Mouse (Mus musculus) heart, adult 11 months (tissue): ENCODE results near the gene Mei1.

ENCODE experiments used
- DNase-seq: peaks from one replicate; pipeline ENCODE4 v3.0.0; 2022

Mei1 gene

GRCm38 (mm10) chr15:82069898-82070297 lies at the start of gene Mei1:
Mei1 (plus strand) TSS chr15:82069996.
- DNase-seq = no peak

GRCm38 (mm10) chr15:82022535-82023088 lies 47.2 kb upstream of the Mei1 start:
- no peak for DNase-seq

DNA sequence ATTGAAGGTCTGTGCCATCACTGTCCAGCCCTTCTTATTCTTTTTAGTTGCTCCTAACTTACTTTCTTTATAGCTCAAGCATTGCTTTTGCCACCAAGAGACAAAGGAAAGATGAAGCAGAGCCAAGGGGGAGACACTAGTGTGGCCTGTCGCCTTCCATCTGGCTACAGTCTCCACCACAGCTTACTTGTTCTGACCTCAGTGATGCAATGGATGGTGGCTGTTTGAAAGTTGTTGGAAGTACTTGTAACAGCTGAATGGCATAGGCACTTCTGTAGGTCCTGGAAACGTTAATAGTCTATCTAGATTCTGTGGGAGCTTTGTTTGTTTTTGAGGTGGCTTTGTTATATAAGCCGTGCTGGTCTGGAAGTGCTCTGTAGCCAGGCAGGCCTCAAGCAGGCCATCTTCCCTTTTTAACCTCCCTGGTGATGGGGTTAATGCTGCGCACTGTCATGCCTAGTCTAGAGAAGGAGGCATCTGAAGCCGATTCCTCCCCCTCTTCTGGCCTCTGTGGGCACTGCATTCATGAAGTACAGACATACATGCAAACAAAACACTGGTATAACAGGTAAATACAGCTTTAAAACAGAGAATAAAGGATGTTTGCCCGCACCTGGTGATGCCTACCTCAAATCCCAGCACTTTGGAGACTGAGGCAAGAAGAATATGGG lies 45.7 kb upstream of the Mei1 start:
- DNase-seq = no peak

GRCm38 (mm10) chr15:82027276-82027675 lies 42.5 kb upstream of the Mei1 start:
- DNase-seq = no peak

GRCm38 (mm10) chr15:82027726-82028125 lies 42.1 kb upstream of the Mei1 start:
- no peak for DNase-seq

DNA sequence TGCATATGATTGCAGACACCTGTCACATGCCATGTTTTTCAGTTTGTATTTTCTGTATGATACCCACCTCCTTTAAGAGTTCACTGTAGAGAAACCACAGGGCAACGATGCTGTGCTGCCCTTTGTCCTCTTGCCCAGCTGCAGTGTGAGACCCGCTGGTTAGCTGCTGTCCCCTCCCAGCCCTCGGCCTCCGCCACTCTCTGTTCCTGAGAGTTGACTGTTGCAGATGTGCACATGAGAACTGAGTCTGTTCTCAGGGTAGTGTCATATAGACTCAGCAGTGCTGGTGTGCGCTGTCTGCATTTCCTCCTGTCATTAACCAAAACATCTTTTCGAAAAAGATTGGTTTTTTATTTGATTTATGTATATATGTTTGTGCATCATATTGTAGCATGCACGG lies 37.4 kb upstream of the Mei1 start:
- DNase-seq = no peak

DNA sequence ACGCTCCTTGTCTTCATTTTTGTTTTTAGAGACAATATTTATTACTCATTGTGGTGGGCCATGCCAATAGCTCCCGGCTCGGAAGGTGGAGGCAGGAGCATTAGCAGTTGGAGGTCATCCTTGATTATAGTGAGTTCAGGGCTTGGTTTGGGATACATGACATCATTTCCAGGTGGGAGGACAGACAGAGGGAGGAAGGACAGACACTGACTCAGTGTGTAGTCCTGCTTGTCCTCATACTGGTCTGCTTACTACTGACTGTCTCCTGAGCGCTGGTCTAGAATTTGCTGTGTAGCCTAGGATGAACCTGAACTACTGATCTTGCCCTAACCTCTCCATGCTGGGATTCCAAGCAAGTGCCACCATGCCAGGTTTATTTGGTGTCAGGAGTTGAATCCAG lies 36.0 kb upstream of the Mei1 start, which contains the start of gene Desi1:
Desi1 (minus strand) TSS at position 101 of the 400 bp plus-strand sequence.
- no peak for DNase-seq

- DNase-seq = no peak
Measured at GRCm38 (mm10) chr15:82035904-82036689, 33.7 kb upstream of the Mei1 start.

DNA sequence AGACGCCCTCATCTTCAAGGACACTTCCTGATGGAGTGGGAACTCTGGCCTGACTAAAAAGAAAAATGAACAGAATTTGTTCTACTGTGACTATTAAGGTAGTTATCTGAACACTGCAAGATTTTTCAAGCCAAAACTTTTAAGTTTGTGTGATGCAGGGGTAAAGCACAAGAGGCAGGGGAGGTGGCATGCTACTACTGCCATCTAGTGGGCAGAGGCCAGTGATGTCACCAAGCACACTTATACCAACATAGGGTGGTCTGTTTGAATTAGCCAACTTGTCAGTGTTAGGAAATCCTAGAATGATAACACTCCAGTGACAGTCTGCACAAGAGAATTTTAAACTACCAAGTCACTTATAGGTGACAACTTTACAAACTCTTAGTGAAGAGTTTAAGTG lies 29.1 kb upstream of the Mei1 start:
- no peak for DNase-seq

- no peak for DNase-seq
Measured at GRCm38 (mm10) chr15:82044166-82044784, 25.5 kb upstream of the Mei1 start.

- no peak for DNase-seq
Measured at GRCm38 (mm10) chr15:82046246-82046891, 23.4 kb upstream of the Mei1 start.

DNA sequence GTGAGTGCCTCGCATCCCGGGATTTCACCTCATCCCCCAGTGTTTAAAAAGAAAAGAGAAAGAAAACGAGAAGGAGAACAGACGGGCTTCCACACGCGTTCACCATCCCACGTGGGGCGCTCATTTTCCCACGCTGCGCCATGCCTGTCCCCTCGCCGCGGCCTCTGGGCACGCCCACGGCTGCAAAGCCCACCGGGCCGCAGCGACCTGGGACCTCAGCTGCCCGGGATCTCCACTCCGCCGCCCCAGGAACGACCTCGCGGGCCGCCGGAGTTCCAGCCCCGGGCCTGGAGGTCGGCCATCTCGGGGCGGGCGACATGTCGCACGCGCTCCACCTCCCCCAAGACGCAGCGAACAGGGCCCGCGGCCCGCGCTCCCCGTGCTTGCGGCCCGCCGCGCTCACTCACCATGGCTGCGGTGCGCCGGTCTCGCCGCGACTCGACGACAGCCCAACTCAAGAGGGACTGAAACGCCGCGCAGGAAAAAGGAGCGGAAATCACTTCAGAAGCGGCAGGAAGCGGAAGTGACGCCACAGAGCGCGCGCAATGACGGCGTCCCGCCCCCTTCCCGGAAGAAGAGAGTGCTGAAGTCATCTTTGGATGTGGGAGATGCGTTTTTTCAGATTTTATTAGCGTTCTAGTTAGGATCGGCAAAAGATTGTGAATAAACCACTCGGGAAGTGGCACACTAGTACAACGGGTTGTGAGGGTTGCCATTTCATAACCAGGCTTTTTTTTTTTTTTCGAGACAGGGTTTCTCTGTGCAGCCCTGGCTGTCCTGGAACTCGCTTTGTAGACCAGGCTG lies 22.5 kb upstream of the Mei1 start, which contains the start of gene Snu13:
Snu13 (minus strand) TSS at position 519 of the 804 bp plus-strand sequence.
- DNase-seq = peak; percentile 98

- no peak for DNase-seq
Measured at GRCm38 (mm10) chr15:82052544-82052943, 17.3 kb upstream of the Mei1 start.

- DNase-seq = no peak
Measured at GRCm38 (mm10) chr15:82058719-82059201, 11.0 kb upstream of the Mei1 start, which contains the start of gene 4930407I10Rik. 4930407I10Rik (plus strand) TSS chr15:82059151.

GRCm38 (mm10) chr15:82063909-82064308 lies 5.9 kb upstream of the Mei1 start:
- no peak for DNase-seq

GRCm38 (mm10) chr15:82065511-82065910 lies 4.3 kb upstream of the Mei1 start:
- DNase-seq = peak; percentile 92

- DNase-seq = no peak
Measured at GRCm38 (mm10) chr15:82071816-82072469, 2.1 kb downstream of the Mei1 start.

- DNase-seq = no peak
Measured at GRCm38 (mm10) chr15:82073490-82073889, 3.7 kb downstream of the Mei1 start.

DNA sequence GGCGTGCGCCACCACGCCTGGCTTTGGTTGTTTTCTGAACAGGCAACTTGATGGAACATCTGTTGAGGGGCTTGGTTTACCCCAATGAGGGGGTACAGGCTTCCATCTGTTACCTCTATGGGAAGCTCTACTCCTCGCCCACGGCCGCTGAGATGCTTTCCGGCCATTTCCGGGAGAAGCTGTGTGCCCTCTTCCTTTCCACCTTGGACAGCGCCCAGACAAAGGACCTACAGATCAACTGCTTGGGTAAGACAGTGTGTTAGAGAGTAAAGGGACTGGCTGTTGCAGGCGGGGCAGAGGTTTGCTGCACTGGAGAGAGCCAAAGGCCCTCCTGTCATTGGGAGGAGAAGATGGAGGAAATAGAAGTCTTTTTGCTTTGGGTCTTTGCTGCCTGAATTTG lies 10.1 kb downstream of the Mei1 start:
- DNase-seq = no peak

GRCm38 (mm10) chr15:82081161-82081560 lies 11.4 kb downstream of the Mei1 start:
- no peak for DNase-seq

GRCm38 (mm10) chr15:82085606-82086005 lies 15.8 kb downstream of the Mei1 start:
- DNase-seq = no peak
